Mouse (Mus musculus): ENCODE results near the gene Znhit1. TPM values are rescaled to one million over a fixed set of nuclear protein-coding genes. Genes with fewer than 3 reads are reported as not detected.

Znhit1 gene
- total and polyA plus RNA-seq, 3 experiments, result 35.5 to 287 (median 88.7) TPM

DNA sequence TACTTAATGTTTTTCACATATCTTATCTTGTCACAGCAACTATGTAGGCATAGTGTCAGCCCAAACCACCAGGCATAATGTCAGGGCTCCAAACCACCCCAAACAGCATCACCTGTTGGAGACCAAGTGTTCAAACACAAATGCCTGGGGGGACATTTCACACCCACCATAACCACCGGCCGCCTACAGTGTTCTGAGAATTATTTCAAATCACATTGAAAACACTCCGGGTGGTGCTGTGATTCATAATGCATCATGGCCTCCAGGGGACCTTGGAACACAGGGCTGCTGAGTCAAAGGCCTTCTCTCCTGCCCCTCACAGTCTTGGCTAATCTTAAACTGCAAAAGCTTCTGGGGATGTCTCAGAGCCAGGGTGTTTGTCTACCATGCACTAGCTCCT lies 28.1 kb upstream of the Znhit1 start:
- ATAC-seq (ENCODE audit: extremely low read depth, insufficient number of reproducible peaks, low FRiP score, poor library complexity, severe bottlenecking) (no peak), DNase-seq (ENCODE audit: low spot score) (no peak)
- no peaks in the 10 kb centered on the region for H3K36me3 ChIP-seq (replicated peaks)
- H3K9me3 ChIP-seq (replicated peaks), result no peaks in the 10 kb centered on the region
- H3K4me1 ChIP-seq (ENCODE audit: insufficient read depth, low read depth, low read length), result no peaks in the 10 kb centered on the region
- H3K27me3 ChIP-seq (ENCODE audit: insufficient read depth, low read length), result peaks cover 10% of the 10 kb centered on the region; the same call in 1 of the 2 replicates
- TF ChIP-seq GATA2 (IDR thresholded peaks at IDR 0.05; ENCODE audit: borderline replicate concordance, low read depth, low read length) (no peak), POLR2AphosphoS5 (IDR thresholded peaks at IDR 0.05; ENCODE audit: insufficient replicate concordance, low read depth, low read length) (no peak), GATA1 (IDR thresholded peaks at IDR 0.05; ENCODE audit: borderline replicate concordance, low read length) (no peak)
- H3K4me3 ChIP-seq (ENCODE audit: low read depth, low read length), result no peak overlapping the region

GRCm38 (mm10) chr5:137012401-137012950 lies 24.7 kb upstream of the Znhit1 start:
- Histone ChIP-seq H3K9me3 (replicated peaks) (no peaks in the 10 kb centered on the region), H3K36me3 (replicated peaks) (no peaks in the 10 kb centered on the region), H3K27me3 (ENCODE audit: insufficient read depth, low read length) (peaks cover 17% of the 10 kb centered on the region), H3K4me1 (ENCODE audit: insufficient read depth, low read depth, low read length) (no peaks in the 10 kb centered on the region), H3K4me3 (ENCODE audit: low read depth, low read length) (no peak overlapping the region)
- TF ChIP-seq CTCF (IDR thresholded peaks at IDR 0.05; ENCODE audit: low read depth, low read length), result no peak
- TF ChIP-seq POLR2AphosphoS5 (IDR thresholded peaks at IDR 0.05; ENCODE audit: insufficient replicate concordance, low read depth, low read length), result no peak
- no peak for TF ChIP-seq GATA2 (IDR thresholded peaks at IDR 0.05; ENCODE audit: borderline replicate concordance, low read depth, low read length)
- no peak for TF ChIP-seq TAL1 (conservative IDR thresholded peaks at IDR 0.05; ENCODE audit: low read depth, low read length)
- TF ChIP-seq GATA1 (IDR thresholded peaks at IDR 0.05; ENCODE audit: borderline replicate concordance, low read length), result no peak
- DNase-seq (ENCODE audit: low spot score) (no peak), ATAC-seq (ENCODE audit: extremely low read depth, insufficient number of reproducible peaks, low FRiP score, poor library complexity, severe bottlenecking) (no peak)

GRCm38 (mm10) chr5:137009988-137010387 lies 22.2 kb upstream of the Znhit1 start:
- TF ChIP-seq POLR2AphosphoS5 (IDR thresholded peaks at IDR 0.05; ENCODE audit: insufficient replicate concordance, low read depth, low read length), result no peak
- no peak for TF ChIP-seq GATA2 (IDR thresholded peaks at IDR 0.05; ENCODE audit: borderline replicate concordance, low read depth, low read length)
- peak; percentile 18; the same call in 1 of the 2 replicates for TF ChIP-seq CTCF (IDR thresholded peaks at IDR 0.05; ENCODE audit: low read depth, low read length)
- ATAC-seq (ENCODE audit: extremely low read depth, insufficient number of reproducible peaks, low FRiP score, poor library complexity, severe bottlenecking), result no peak
- Histone ChIP-seq H3K4me3 (ENCODE audit: low read depth, low read length) (no peak overlapping the region), H3K36me3 (replicated peaks) (no peaks in the 10 kb centered on the region), H3K27me3 (ENCODE audit: insufficient read depth, low read length) (peaks cover 33% of the 10 kb centered on the region), H3K9me3 (replicated peaks) (no peaks in the 10 kb centered on the region), H3K4me1 (ENCODE audit: insufficient read depth, low read depth, low read length) (no peaks in the 10 kb centered on the region)
- DNase-seq (ENCODE audit: low spot score), result no peak

DNA sequence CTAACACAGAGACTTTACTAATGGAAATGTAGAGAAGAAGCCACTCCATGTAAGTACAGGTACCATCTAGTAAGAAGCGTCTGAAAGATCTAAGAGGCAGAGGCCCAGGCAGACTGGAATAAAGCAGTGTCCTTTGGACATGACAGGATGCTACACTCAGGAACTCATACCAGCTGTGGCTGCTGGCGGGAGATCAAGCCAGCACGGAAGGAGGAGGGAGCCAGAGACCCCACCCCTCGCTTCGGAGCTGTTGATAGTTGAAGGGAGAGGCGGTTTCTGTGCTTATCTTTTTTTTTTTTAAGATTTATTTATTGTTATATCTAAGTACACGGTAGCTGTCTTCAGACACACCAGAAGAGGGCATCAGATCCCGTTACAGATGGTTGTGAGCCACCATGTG lies 19.5 kb upstream of the Znhit1 start:
- Histone ChIP-seq H3K27me3 (ENCODE audit: insufficient read depth, low read length) (peaks cover 38% of the 10 kb centered on the region), H3K4me1 (ENCODE audit: insufficient read depth, low read depth, low read length) (no peaks in the 10 kb centered on the region), H3K36me3 (replicated peaks) (no peaks in the 10 kb centered on the region), H3K4me3 (ENCODE audit: low read depth, low read length) (no peak overlapping the region), H3K9me3 (replicated peaks) (no peaks in the 10 kb centered on the region)
- TF ChIP-seq CTCF (IDR thresholded peaks at IDR 0.05; ENCODE audit: low read depth, low read length) (no peak), GATA2 (IDR thresholded peaks at IDR 0.05; ENCODE audit: borderline replicate concordance, low read depth, low read length) (no peak), TAL1 (conservative IDR thresholded peaks at IDR 0.05; ENCODE audit: low read depth, low read length) (no peak), POLR2AphosphoS5 (IDR thresholded peaks at IDR 0.05; ENCODE audit: insufficient replicate concordance, low read depth, low read length) (no peak), GATA1 (IDR thresholded peaks at IDR 0.05; ENCODE audit: borderline replicate concordance, low read length) (no peak)
- DNase-seq (ENCODE audit: low spot score) (no peak), ATAC-seq (ENCODE audit: extremely low read depth, insufficient number of reproducible peaks, low FRiP score, poor library complexity, severe bottlenecking) (no peak)

DNA sequence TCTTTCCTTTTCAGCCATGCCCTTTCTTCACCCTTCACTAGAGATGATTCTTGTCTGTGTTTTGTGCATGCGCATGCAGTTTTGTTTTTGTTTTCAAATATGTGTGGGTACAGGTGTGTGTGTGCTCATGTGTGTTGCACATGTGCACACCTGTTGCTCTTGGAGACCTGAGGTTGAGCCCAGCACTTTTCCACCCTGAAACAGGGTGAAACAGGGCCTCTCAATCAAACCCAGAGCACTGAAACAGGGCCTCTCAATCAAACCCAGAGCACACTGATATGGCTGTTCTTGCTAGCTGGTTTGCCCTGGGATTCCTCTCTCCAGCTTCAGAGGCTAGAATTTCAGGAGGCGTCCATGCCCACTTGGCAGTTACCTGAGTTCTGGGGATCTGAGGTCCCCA lies 12.8 kb upstream of the Znhit1 start:
- TF ChIP-seq TAL1 (conservative IDR thresholded peaks at IDR 0.05; ENCODE audit: low read depth, low read length), result no peak
- TF ChIP-seq GATA2 (IDR thresholded peaks at IDR 0.05; ENCODE audit: borderline replicate concordance, low read depth, low read length), result no peak
- no peak for TF ChIP-seq CTCF (IDR thresholded peaks at IDR 0.05; ENCODE audit: low read depth, low read length)
- no peak for TF ChIP-seq POLR2AphosphoS5 (IDR thresholded peaks at IDR 0.05; ENCODE audit: insufficient replicate concordance, low read depth, low read length)
- no peak for TF ChIP-seq GATA1 (IDR thresholded peaks at IDR 0.05; ENCODE audit: borderline replicate concordance, low read length)
- no peak for ATAC-seq (ENCODE audit: extremely low read depth, insufficient number of reproducible peaks, low FRiP score, poor library complexity, severe bottlenecking)
- DNase-seq (ENCODE audit: low spot score), result no peak

DNA sequence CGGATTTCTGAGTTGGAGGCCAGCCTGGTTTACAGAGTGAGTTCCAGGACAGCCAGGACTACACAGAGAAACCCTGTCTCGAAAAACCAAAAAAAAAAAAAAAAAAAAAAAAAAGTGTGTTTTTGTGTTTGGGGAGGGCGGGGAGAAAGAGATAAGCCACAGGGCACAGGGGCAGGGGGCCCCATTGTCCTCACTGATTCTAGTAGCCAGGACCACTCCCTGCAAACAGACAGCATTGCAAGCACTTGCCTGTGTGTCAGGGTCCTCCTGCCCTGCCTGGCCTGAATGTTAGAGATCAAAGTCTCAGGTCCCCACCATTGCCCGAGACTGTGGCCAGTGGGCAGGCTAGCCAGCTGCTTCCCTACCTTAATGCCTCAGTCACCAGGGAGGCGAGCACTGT lies 11.6 kb upstream of the Znhit1 start:
- Histone ChIP-seq H3K36me3 (replicated peaks) (peaks cover 23% of the 10 kb centered on the region), H3K27me3 (ENCODE audit: insufficient read depth, low read length) (peaks cover 12% of the 10 kb centered on the region), H3K9me3 (replicated peaks) (no peaks in the 10 kb centered on the region), H3K4me1 (ENCODE audit: insufficient read depth, low read depth, low read length) (peaks cover 14% of the 10 kb centered on the region), H3K4me3 (ENCODE audit: low read depth, low read length) (peak overlapping the region; percentile 7; the same call in 1 of the 2 replicates)
- no peak for ATAC-seq (ENCODE audit: extremely low read depth, insufficient number of reproducible peaks, low FRiP score, poor library complexity, severe bottlenecking)
- DNase-seq (ENCODE audit: low spot score), result no peak
- TF ChIP-seq GATA1 (IDR thresholded peaks at IDR 0.05; ENCODE audit: borderline replicate concordance, low read length), result no peak
- no peak for TF ChIP-seq GATA2 (IDR thresholded peaks at IDR 0.05; ENCODE audit: borderline replicate concordance, low read depth, low read length)
- no peak for TF ChIP-seq POLR2AphosphoS5 (IDR thresholded peaks at IDR 0.05; ENCODE audit: insufficient replicate concordance, low read depth, low read length)
- no peak for TF ChIP-seq CTCF (IDR thresholded peaks at IDR 0.05; ENCODE audit: low read depth, low read length)
- no peak for TF ChIP-seq TAL1 (conservative IDR thresholded peaks at IDR 0.05; ENCODE audit: low read depth, low read length)

More for the DNA sequence above, 12.8 kb upstream of the Znhit1 start:
- Histone ChIP-seq H3K27me3 (ENCODE audit: insufficient read depth, low read length) (peaks cover 20% of the 10 kb centered on the region), H3K4me3 (ENCODE audit: low read depth, low read length) (no peak overlapping the region), H3K36me3 (replicated peaks) (peaks cover 11% of the 10 kb centered on the region), H3K4me1 (ENCODE audit: insufficient read depth, low read depth, low read length) (peaks cover 14% of the 10 kb centered on the region), H3K9me3 (replicated peaks) (no peaks in the 10 kb centered on the region)

All from G1E (cell line).